Mouse (Mus musculus) urinary bladder, postnatal 10 days (tissue): ENCODE measurements at regions not wholly inside any gene's neighbourhood (a gene's known extent, or its start where the extent isn't known, plus 50 kb on each side); places are given as distances from the start of the nearest gene placed in this dataset.

ENCODE experiments used
- DNase-seq: peaks from one replicate; pipeline ENCODE4 v3.0.0; 2022; ENCODE audit warnings: low spot score

- DNase-seq = no peak
Measured at GRCm38 (mm10) chr11:18581078-18581800, 437.5 kb downstream of the Meis1 start.

- DNase-seq = no peak
Measured at GRCm38 (mm10) chr11:18571557-18572209, 447.1 kb downstream of the Meis1 start.

- no peak for DNase-seq
Measured at GRCm38 (mm10) chr11:18563011-18563410, 455.8 kb downstream of the Meis1 start.

- no peak for DNase-seq
Measured at GRCm38 (mm10) chr11:18558665-18559064, 460.1 kb downstream of the Meis1 start.

GRCm38 (mm10) chr11:18535592-18535857 is 483.3 kb downstream of the Meis1 start:
- DNase-seq = no peak

GRCm38 (mm10) chr11:18534807-18535591 is 483.8 kb downstream of the Meis1 start:
- no peak for DNase-seq

GRCm38 (mm10) chr11:18531264-18532110 is 487.3 kb downstream of the Meis1 start:
- no peak for DNase-seq

GRCm38 (mm10) chr11:18528568-18528967 is 490.2 kb downstream of the Meis1 start:
- DNase-seq = no peak

- no peak for DNase-seq
Measured at GRCm38 (mm10) chr11:18495108-18495757, 523.6 kb downstream of the Meis1 start.

- no peak for DNase-seq
Measured at GRCm38 (mm10) chr11:18493981-18494380, 524.8 kb downstream of the Meis1 start.

GRCm38 (mm10) chr11:18493086-18493485 is 525.7 kb downstream of the Meis1 start:
- DNase-seq = no peak

GRCm38 (mm10) chr11:18489517-18490256 is 529.1 kb downstream of the Meis1 start:
- DNase-seq = no peak

GRCm38 (mm10) chr11:18478841-18479240 is 525.2 kb upstream of the Etaa1 start:
- no peak for DNase-seq

GRCm38 (mm10) chr11:18451271-18451670 is 497.6 kb upstream of the Etaa1 start:
- no peak for DNase-seq

GRCm38 (mm10) chr11:18448879-18449278 is 495.2 kb upstream of the Etaa1 start:
- no peak for DNase-seq

- no peak for DNase-seq
Measured at GRCm38 (mm10) chr11:18444600-18444999, 490.9 kb upstream of the Etaa1 start.

GRCm38 (mm10) chr11:18444101-18444500 is 490.4 kb upstream of the Etaa1 start:
- DNase-seq = no peak

GRCm38 (mm10) chr11:18443156-18443555 is 489.5 kb upstream of the Etaa1 start:
- no peak for DNase-seq

- no peak for DNase-seq
Measured at GRCm38 (mm10) chr11:18437834-18438611, 484.3 kb upstream of the Etaa1 start.

- no peak for DNase-seq
Measured at GRCm38 (mm10) chr11:18421076-18421475, 467.4 kb upstream of the Etaa1 start.
